ENCODE assay signal across 9 mouse cellular contexts in the genomic region with DNA sequence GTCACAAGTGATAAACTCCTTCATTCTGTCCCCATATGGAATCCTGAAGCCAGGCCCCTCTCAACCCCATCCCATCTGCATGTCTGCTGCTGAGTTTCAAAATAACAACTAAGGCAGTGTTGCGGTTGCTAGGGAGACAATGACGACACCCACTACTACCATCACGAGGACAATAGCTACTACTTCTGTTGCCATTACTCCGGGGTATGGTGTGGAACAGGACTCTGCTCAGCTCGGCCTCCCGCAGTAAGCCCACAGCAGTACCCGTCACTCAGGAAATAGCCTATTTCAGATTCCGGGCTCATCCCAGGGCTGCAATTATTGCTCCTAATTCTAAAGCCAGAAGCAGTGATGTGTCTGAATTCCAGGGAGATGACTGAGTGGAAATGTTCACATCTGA.
DNase-seq lines count a peak whose midpoint lies in the region; TF ChIP-seq lines count a peak whose summit lies in the region.
"Had no signal": no experiment of that assay in that cellular context is flagged by ENCODE, and none has a peak within 500 bp of the region (broad histone marks: within the 10 kb centered on the region; RNA-seq: fewer than 3 reads in every experiment).

No protein-coding gene starts in this region.

- H3K79me2 ChIP-seq in heart, adult 2 months (replicated peaks; ENCODE audit: control insufficient read depth, insufficient read depth, low read length): no peaks in the 10 kb centered on the region

- 28% methylated on average over 8 of the region's 8 CpGs for WGBS in hindbrain, embryonic 10.5 days
- WGBS in heart, adult 2 months: 65% methylated on average over 8 of the region's 8 CpGs

- peaks cover 24% of the 10 kb centered on the region for H3K4me1 ChIP-seq in hindbrain, embryonic 10.5 days (replicated peaks)
- H3K4me1 ChIP-seq in heart, adult 2 months (ENCODE audit: control insufficient read depth, insufficient read depth, low read length): no peaks in the 10 kb centered on the region

- H3K27me3 ChIP-seq in hindbrain, embryonic 10.5 days (ENCODE audit: insufficient read depth, poor library complexity, severe bottlenecking): no peaks in the 10 kb centered on the region
- H3K27me3 ChIP-seq in heart, adult 2 months (ENCODE audit: control insufficient read depth, insufficient read depth, low read length): no peaks in the 10 kb centered on the region

- H3K9me3 ChIP-seq in hindbrain, embryonic 10.5 days: no peaks in the 10 kb centered on the region

- TF ChIP-seq EP300 in heart, adult 2 months (IDR thresholded peaks at IDR 0.05; ENCODE audit: insufficient read depth, low read depth, low read length): no peak

- peak; percentile 38 to 68 for DNase-seq in right cerebral cortex, adult 2 months (ENCODE audit: low spot score in 2 of 2)
- DNase-seq in right cerebral cortex, postnatal 4 days: no peak
- DNase-seq in hindbrain, embryonic 10.5 days (ENCODE audit: low spot score): peak; percentile 42
- DNase-seq in left cerebral cortex, adult 2 months (ENCODE audit: extremely low spot score in 1 of 2, low spot score in 2 of 2): peak; percentile 27 to 29
- no peak for DNase-seq in urinary bladder, postnatal 36 days (ENCODE audit: low spot score in 2 of 2)
- no peak for DNase-seq in spleen, postnatal 4 days (ENCODE audit: low spot score in 2 of 2)
- DNase-seq in heart, adult 2 months: no peak
- DNase-seq: gastrocnemius, postnatal 14 days; lung, postnatal 14 days had no signal

- 0 out of 2 replicates have a peak overlapping the region, but pooled peaks have one; percentile 29 for H3K27ac ChIP-seq in hindbrain, embryonic 10.5 days
- peak overlapping the region; percentile 1; the same call in 1 of the 2 replicates for H3K27ac ChIP-seq in left cerebral cortex, adult 2 months
- no peak overlapping the region for H3K27ac ChIP-seq in heart, adult 2 months

- H3K36me3 ChIP-seq in hindbrain, embryonic 10.5 days: no peaks in the 10 kb centered on the region
- no peaks in the 10 kb centered on the region for H3K36me3 ChIP-seq in heart, adult 2 months (ENCODE audit: control insufficient read depth, insufficient read depth, low read length)

- TF ChIP-seq POLR2A in heart, adult 2 months (IDR thresholded peaks at IDR 0.05; ENCODE audit: insufficient read depth, low read depth, low read length): no peak

- TF ChIP-seq CTCF in left cerebral cortex, adult 2 months (IDR thresholded peaks at IDR 0.05): no peak
- no peak for TF ChIP-seq CTCF in heart, adult 2 months (IDR thresholded peaks at IDR 0.05)

- intact Hi-C loops in left cerebral cortex, adult 2 months (cut with DNase I): no loop called here
- intact Hi-C loops in heart, adult 2 months (cut with DNase I): no loop called here

- H3K4me3 ChIP-seq in hindbrain, embryonic 10.5 days: no peak overlapping the region
- no peak overlapping the region for H3K4me3 ChIP-seq in left cerebral cortex, adult 2 months
- no peak overlapping the region for H3K4me3 ChIP-seq in heart, adult 2 months

- H3K9ac ChIP-seq in heart, adult 2 months (ENCODE audit: low read depth, low read length): no peak overlapping the region

Comparison
In these comparisons a context has a peak if more than half of its experiments do, and no peak if none do; other contexts are left out.
1. DNase-seq: peak in right cerebral cortex, adult 2 months (2 of 2), hindbrain, embryonic 10.5 days (single experiment) and left cerebral cortex, adult 2 months (2 of 2); none in right cerebral cortex, postnatal 4 days (single experiment), urinary bladder, postnatal 36 days (0 of 2), spleen, postnatal 4 days (0 of 2) and heart, adult 2 months (0 of 2).